Mouse (Mus musculus) frontal cortex, postnatal 36 days (tissue): Measurements from ENCODE around the gene Fancm.
"Not testable (repeated sequence)": the region's sequence is repeated elsewhere in the genome, so short reads cannot be mapped to it uniquely, and the experiment has no call there.

ENCODE experiments used
- DNase-seq, 2 experiments: peaks; one replicate each; pipeline ENCODE4 v3.0.0; 2022; ENCODE audit warnings: low spot score in 2 of 2

Gene Fancm

DNA sequence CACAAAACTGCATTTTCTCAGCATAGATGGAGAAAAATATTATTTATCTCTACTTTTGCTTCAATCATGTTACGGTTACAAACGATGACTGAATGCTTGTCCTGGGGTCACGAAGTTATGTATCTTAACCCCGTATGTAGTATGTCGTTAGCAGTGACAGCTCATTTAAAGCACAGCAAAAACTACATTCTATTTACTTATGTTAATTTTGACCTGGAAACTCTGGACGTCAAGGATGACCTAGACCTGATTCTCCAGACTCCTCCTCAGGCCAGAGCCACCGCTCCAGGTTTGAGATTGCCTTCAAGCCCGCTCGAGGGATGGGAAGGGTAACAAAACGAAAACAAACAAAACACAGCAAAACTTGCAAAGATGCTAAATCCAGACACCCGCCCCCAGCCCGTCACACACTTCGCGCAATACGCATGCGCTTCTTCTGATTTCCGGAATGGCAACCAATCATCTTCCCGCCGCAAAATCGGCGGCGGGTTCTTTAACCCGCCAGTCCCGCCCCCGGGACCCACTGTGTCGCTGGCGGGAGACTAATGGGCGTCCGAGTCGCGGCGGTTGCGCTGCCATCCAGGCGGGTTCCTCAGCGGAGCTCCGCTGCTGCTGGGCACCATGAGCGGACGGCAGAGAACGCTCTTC lies at the start of gene Fancm:
Gene Fancm, plus strand, starts transcription at position 519 of the 648 bp plus-strand sequence.
- peak; percentile 89 to 93 for DNase-seq

- no peak for DNase-seq
Observed at GRCm38 (mm10) chr12:65035839-65036189, 39.6 kb upstream of the Fancm start.

DNA sequence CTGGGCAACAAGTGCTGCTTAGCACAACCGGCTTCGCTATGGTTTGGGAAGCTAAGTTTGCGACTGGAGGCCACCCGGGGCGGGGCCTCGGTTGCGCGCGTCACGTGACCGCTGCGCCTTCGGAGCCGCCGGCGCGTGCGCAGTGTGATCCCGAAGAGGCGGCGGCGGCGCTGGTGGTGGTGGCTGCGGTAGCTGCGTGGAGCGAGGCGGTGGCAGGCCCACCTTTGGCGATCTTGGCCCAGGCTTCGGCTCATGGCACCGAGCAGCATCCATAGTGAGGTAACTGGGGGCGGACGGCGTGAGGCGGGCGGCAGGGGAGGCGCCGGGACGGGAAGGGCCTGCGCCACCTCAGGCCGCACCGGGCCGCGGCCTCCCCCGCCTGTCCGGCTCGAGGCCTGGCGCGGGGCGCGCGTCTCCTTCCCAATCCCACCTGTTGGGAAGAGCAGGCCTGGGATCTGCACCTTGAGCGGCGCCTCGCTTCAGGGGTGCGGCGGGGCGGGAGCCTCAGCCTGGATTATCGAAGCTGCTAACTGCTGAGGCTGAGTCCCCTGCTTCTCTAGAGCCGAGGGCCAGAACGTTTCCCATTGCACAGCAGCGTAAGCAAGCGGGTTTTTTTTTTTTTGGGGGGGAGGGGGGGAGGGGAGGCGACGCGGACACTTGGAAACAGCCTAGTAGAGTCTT lies 39.1 kb upstream of the Fancm start, which contains the start of gene Prpf39:
Gene Prpf39, plus strand, starts transcription at position 144 of the 681 bp plus-strand sequence.
- peak; percentile 89 to 91 for DNase-seq

- no peak for DNase-seq
Observed at GRCm38 (mm10) chr12:65036892-65037545, 38.4 kb upstream of the Fancm start.

GRCm38 (mm10) chr12:65037546-65037937 lies 37.9 kb upstream of the Fancm start:
- DNase-seq: no peak

DNA sequence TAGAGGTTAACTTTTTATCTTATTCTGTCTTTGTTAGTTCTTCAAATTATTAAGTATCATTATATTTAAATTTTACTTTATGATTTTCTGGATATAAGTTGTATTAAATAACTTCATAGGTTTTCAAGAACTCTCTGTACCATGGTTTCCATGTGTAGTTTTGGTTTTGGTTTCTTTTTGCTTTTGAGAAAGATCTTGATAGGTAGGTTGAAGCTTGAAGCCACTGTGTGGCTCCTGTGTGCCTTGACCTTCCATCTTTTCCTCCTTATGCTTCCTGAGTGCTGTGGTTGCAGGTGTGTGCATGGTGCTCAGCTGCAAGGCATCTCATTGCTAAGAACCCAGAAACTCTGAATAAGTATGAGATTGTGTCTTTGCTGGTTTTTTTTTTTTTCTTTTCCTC lies 26.6 kb upstream of the Fancm start:
- no peak for DNase-seq

DNA sequence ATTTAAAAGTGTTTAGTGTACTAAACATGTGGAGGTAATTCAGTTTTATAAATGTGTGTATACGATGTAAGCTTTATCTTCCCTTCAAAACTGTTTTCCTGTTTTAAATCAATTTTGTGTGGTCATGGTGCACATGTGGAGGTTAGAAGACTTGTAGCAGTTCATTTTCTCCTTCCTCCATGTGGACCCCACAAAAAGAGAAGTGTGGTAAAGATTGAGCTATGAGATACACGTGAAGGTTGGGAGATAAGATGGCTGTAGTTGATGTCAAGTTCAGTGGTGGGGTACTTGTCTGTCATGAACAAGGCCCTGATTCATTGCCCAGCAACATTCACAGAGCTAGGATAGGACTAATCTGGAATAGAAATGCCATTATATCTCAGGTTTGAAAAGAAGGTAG lies 17.2 kb upstream of the Fancm start:
- no peak for DNase-seq

DNA sequence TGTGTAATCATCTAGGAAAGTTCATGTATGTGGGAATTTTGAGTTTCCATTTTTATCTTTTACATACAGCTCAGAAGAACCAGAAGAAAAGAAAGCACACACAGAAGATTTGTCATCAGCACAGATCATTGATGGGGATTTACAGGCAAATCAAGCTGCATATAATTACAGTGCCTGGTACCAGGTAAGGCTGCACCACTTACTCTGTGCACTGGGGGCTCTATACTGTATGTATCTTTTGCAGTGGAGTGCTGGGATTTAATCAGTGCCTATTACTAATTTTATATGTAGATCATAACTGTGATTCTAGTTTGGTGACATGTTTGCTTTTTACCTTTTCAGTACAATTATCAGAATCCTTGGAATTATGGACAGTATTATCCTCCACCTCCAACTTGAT lies 14.3 kb upstream of the Fancm start:
- no peak for DNase-seq

- no peak for DNase-seq
Observed at GRCm38 (mm10) chr12:65065241-65065640, 10.2 kb upstream of the Fancm start.

DNA sequence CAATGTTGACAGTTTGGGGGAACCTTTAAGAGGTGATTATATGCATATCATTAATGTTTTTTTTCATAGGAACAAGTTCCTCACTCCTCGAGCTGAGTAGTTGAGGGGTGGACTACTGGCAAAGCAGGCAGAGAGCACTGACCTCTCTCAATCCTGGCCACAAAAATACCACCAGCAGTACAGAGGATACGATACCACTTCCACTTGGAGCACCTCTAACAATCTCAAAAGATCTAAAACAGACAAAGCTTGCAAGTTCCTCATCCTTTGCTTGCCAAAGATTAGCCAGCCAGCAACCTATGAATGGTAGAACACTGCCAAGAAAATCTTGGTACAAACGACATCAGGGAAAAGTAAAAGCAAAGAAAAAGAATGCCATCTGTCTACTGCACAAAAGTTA lies 9.2 kb upstream of the Fancm start:
- DNase-seq: no peak

DNA sequence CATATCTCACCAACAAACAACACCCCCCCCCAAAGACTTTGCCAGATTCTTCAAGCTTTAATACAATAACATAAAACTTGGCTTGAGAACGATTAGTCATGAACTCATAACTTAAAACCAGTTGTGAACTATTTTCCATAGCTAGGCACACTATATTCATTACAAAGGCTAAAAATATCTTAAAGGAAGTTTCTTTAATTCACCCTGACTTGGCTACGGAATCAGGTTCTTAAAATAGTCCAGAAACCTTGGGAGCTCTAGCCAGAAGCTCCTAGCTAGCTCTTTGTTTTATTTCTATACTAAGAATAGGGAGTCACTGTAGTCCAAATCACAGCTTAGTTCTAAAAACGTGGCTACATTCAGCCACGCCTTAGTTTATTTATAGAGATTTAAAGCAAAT lies 7.0 kb upstream of the Fancm start:
- no peak for DNase-seq

DNA sequence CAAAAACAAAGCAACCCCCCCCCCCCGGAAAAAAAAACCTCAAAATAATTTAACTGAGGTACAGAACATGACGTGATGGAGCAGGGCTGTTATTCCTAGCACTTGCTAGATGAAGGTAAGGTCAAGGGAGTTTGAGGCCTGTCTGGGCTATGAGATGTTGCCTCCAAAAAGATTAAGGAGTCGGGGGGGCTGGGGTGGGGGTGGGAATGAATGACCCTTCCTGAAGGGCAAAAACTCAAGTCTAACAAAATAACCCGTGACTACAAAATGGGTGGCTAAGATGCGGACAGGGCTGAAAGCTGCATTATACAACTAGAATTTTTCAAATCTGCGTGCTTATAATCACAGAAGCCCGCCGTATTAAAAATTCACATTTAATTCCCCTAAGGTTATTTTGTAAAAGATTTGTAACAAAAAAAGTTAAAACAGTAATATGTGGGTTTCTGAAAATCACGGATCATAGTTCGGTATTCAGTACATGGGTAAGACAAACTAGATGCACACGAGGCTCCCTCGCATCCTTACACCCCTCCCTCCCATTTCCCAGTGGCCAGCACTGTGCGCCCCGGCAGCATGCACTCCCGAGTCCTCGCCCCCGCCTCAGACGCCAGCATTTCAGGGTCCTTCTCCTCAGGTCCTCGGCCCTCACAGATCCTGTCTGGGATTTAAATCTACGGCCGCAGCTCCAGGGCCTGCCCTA lies 2.3 kb upstream of the Fancm start:
- DNase-seq: no peak

DNA sequence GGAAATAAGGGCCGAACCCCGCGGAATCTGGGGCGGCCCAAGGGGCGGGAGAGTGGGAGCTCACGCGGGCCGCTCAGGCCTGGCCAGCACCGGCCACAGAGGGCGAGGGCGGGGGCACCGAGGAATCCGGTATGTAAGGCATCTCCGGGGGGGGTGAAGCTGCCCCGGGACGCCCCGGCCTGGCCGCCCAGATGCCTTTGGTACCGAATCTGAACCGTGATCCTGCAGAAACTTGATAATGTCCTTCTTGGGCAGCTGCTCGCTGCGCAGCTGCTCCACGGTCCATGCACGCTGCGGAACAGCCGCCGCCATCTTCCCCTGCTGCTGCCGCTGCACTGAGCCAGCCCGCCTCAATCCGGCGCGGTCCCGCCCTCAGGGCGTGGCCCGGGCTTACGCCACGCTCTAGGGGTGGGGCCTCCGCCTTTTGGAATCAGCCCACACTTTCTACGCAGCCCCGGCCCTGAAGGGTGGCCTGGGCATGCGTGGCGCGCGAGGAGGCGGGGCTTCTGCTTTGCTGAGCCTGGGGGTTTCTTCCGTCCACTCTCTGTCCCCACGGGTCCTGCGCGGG lies 1.7 kb upstream of the Fancm start, which contains the start of gene Fkbp3:
Gene Fkbp3, minus strand, starts transcription at position 397 of the 568 bp plus-strand sequence.
- DNase-seq: peak; percentile 95 to 96

GRCm38 (mm10) chr12:65074651-65075050 lies 752 bp upstream of the Fancm start:
- no peak for DNase-seq

GRCm38 (mm10) chr12:65075733-65076310 lies 419 bp downstream of the Fancm start:
- no peak for DNase-seq

DNA sequence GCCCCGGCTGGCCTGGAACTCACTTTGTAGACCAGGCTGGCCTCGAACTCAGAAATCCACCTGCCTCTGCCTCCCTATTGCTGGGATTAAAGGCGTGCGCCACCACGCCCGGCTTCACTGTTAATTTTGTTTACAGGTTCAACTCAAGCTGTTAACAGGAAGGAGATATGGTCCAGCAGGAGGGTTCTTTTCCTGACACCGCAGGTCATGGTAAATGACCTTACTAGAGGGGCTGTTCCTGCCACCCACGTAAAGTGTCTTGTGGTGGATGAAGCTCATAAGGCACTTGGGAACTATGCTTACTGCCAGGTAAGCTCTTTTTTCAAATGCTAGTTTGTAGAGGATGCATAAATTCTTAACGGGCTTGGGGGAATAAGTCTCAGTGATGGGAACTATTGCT lies 1.5 kb downstream of the Fancm start:
- no peak for DNase-seq

- no peak for DNase-seq
Observed at GRCm38 (mm10) chr12:65108746-65109145, 33.3 kb downstream of the Fancm start.

DNA sequence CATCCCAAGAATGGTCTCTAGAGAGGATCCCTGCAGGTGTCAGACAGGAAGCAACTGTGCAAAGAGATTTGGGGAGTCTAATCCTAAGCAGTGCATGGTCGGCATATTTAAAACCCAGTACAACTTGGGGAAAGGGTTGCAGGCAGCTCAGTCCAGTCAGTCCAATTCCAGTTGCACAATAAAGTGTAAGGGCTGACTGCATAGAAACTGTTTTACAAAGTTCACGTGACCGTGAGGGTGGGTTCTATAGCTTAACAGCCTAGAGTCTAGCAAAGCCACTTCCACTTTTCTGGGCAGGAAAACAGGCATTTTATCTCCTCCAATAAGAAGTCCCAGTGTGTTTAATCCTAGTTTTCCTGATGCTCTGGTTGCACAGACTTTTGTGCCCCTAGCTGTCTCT lies 36.1 kb downstream of the Fancm start:
- DNase-seq: no peak

GRCm38 (mm10) chr12:65112811-65113210 lies 37.4 kb downstream of the Fancm start:
- DNase-seq: peak; percentile 29 to 30

DNA sequence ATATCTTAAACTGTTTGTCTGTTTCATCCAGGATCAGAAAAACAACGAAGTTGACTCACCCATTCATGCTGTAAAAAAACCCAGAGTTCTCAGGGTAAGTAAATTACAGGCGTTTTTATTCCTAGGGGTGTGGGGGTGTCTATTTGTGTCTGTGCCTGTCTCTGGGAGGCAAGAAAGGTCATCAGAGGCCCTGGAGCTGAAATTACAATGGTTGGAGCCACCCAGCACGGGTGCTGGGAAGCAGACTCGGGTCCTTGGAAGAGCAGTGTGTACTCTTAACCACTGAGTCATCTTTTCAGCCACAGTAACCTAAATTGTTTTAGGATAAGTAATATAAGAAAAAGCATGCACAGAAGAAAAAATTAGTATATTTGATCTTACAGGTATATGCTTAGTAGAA lies 38.5 kb downstream of the Fancm start:
- DNase-seq: no peak

DNA sequence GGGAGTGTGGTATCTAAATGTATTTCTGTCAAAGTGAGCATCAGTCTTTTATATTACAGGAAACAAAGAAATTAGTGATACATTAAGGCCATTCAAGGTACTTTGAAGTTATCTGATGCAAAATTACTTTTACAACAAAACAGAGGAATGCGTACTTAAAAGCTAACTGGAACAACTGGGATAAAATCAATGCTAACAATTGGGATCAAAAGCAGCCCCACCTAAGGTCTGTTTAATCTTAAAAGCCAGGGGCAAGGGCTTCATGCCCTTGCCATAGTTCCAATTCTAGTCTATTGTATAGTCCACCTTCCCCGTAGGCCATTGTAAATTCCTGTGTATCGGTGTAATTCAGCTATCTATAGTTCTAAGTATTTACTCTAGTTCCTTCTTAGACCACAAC lies 39.6 kb downstream of the Fancm start:
- DNase-seq: not testable (repeated sequence)

DNA sequence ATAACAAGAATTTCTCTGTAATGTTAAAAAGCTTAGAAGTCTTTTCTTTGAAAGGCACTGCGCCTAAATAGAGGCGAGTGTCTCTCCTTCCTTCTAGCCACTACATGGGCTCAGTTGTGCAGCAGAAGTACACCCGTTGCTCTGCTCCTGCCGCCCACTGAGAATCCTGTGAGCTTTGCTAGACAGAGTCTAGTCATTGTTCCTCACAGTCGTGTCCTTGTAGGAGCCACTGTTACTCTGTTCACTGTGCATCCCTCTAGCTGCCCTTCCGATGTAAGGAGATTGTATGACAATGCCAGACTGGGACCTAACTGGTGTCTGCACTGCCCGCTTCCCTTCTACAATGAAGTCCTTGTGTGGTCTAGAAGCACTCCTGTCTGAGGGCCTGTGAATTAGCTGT lies 43.6 kb downstream of the Fancm start:
- no peak for DNase-seq
